Comparison of ENCODE assay signal across 8 mouse cellular contexts in genomic region chr7:98784369-98784931, GRCm38 (mm10). TPM values are rescaled to one million over a fixed set of nuclear protein-coding genes. Genes with fewer than 3 reads are reported as not detected.
DNase-seq lines count a peak whose midpoint lies in the region; ATAC-seq lines count a peak whose summit lies in the region.

No protein-coding gene starts in this region.

- H3K9ac ChIP-seq in liver, embryonic 11.5 days (ENCODE audit: low read depth, low read length) = no peak overlapping the region
- no peak overlapping the region for H3K9ac ChIP-seq in neural tube, embryonic 15.5 days (replicated peaks)

- 57% methylated on average over 15 of the region's 15 CpGs for WGBS in liver, embryonic 11.5 days
- 35% methylated on average over 15 of the region's 15 CpGs for WGBS in neural tube, embryonic 15.5 days

- H3K9me3 ChIP-seq in liver, embryonic 11.5 days (ENCODE audit: control insufficient read depth, low read length) = no peaks in the 10 kb centered on the region
- no peaks in the 10 kb centered on the region for H3K9me3 ChIP-seq in neural tube, embryonic 15.5 days (replicated peaks)

- peaks cover 4% of the 10 kb centered on the region; the same call in 1 of the 2 replicates for H3K4me1 ChIP-seq in liver, embryonic 11.5 days (replicated peaks; ENCODE audit: control insufficient read depth, insufficient read depth, low read length)
- H3K4me1 ChIP-seq in neural tube, embryonic 15.5 days = peaks cover 18% of the 10 kb centered on the region

- no peaks in the 10 kb centered on the region for H3K36me3 ChIP-seq in liver, embryonic 11.5 days (ENCODE audit: control insufficient read depth, insufficient read depth, low read length)
- H3K36me3 ChIP-seq in neural tube, embryonic 15.5 days = no peaks in the 10 kb centered on the region

- H3K4me2 ChIP-seq in liver, embryonic 11.5 days = no peak overlapping the region
- H3K4me2 ChIP-seq in neural tube, embryonic 15.5 days = no peak overlapping the region

- no peaks in the 10 kb centered on the region for H3K27me3 ChIP-seq in liver, embryonic 11.5 days (replicated peaks; ENCODE audit: control insufficient read depth, insufficient read depth, low read length)
- peaks cover 9% of the 10 kb centered on the region; the same call in 1 of the 2 replicates for H3K27me3 ChIP-seq in neural tube, embryonic 15.5 days (replicated peaks)

- no peak overlapping the region for H3K4me3 ChIP-seq in liver, embryonic 11.5 days (ENCODE audit: low read depth, low read length)
- H3K4me3 ChIP-seq in neural tube, embryonic 15.5 days (replicated peaks) = no peak overlapping the region

- intact Hi-C loops in left cerebral cortex, postnatal 36 days (cut with DNase I) = no loop called here

- no peak overlapping the region for H3K27ac ChIP-seq in liver, embryonic 11.5 days (ENCODE audit: low read depth, low read length)
- H3K27ac ChIP-seq in neural tube, embryonic 15.5 days (replicated peaks) = peak overlapping the region; percentile 63

- DNase-seq in liver = peak; percentile 20
- DNase-seq in liver, embryonic 11.5 days (ENCODE audit: low spot score) = no peak
- DNase-seq in gastrocnemius, postnatal 10 days = peak; percentile 56
- peak; percentile 62 for DNase-seq in hindlimb bud, embryonic 11.5 days (ENCODE audit: extremely low spot score, low read depth, low spot score)
- no peak for DNase-seq in left cerebral cortex, postnatal 36 days (ENCODE audit: low spot score in 2 of 2)
- no peak for DNase-seq in thymus, postnatal 14 days
- no peak for DNase-seq in thymus, postnatal 10 days (ENCODE audit: low spot score in 2 of 2)

- ATAC-seq in liver, embryonic 11.5 days (replicated peaks; ENCODE audit: low FRiP score) = no peak
- peak; percentile 25; the same call in 1 of the 2 replicates for ATAC-seq in neural tube, embryonic 15.5 days (ENCODE audit: low FRiP score)

RNA-seq across cellular contexts. Expression of gene Wnt11, which starts 50.5 kb away (rescaled TPM):
- polyA plus RNA-seq in liver, embryonic 11.5 days (2014; fragmentation: Nextera tagmentation; extraction: Ambion mirVana) = 7.5 and 8.0 TPM in 2 replicates
- total RNA-seq in gastrocnemius, postnatal 10 days (2021) = 10 to 100 TPM; 10.5 to 12.8 TPM
- polyA plus RNA-seq in neural tube, embryonic 15.5 days (2015; fragmentation: Nextera tagmentation; extraction: Ambion mirVana) = 1.9 and 2.5 TPM in 2 replicates
- under 1 TPM; 0.39 to 0.63 TPM for total RNA-seq in left cerebral cortex, postnatal 36 days (2021)

Comparison
In these comparisons a context has a peak if more than half of its experiments do, and no peak if none do; other contexts are left out.
1. DNase-seq: peak in liver (single experiment), gastrocnemius, postnatal 10 days (single experiment) and hindlimb bud, embryonic 11.5 days (single experiment); none in liver, embryonic 11.5 days (single experiment), left cerebral cortex, postnatal 36 days (0 of 2), thymus, postnatal 14 days (single experiment) and thymus, postnatal 10 days (0 of 2).
2. RNA of gene Wnt11, which starts 50.5 kb away (total RNA-seq): 10.5 to 12.8 TPM in gastrocnemius, postnatal 10 days; 0.39 to 0.63 TPM in left cerebral cortex, postnatal 36 days; every median in the first group is over 4 times any median in the second.